In the genomic region with DNA sequence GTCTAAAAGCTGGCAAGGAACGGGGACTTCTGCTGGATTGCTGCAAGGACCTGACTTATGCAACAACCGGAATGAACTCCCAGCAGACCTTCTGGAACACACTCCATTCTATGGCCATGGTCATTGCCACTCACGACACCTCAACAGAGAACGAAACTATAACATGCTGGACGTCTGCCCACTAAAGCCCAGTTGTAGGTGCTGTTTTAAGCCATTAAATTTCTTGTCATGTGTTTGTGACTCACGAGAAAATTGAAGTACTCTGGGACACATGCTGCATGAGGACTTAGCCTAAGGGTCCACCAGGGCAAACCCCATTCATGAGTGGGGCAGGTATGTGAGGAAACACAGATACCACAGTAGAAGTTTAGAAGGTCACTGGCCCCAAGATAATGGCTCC, we compare ENCODE assay signal across 23 mouse cellular contexts. TPM values are rescaled to one million over a fixed set of nuclear protein-coding genes. Genes with fewer than 3 reads are reported as not detected.
DNase-seq lines count a peak whose midpoint lies in the region; ATAC-seq and TF ChIP-seq lines count a peak whose summit lies in the region.
"Had no signal": no experiment of that assay in that cellular context is flagged by ENCODE, and none has a peak within 500 bp of the region (broad histone marks: within the 10 kb centered on the region; RNA-seq: fewer than 3 reads in every experiment).

No protein-coding gene starts in this region.

- H3K4me1 ChIP-seq in MEL (ENCODE audit: control insufficient read depth in 1 of 2, insufficient read depth in 2 of 2, low read length in 2 of 2) = peaks cover 4 to 16% of the 10 kb centered on the region in 2 experiments; a peak in 3 of 4 replicates
- H3K4me1 ChIP-seq in liver, embryonic 11.5 days (replicated peaks; ENCODE audit: control insufficient read depth, insufficient read depth, low read length) = peaks cover 13% of the 10 kb centered on the region

- no peaks in the 10 kb centered on the region for H3K9me3 ChIP-seq in MEL (replicated peaks; ENCODE audit: insufficient read depth, low read length)
- no peaks in the 10 kb centered on the region for H3K9me3 ChIP-seq in liver, embryonic 11.5 days (ENCODE audit: control insufficient read depth, low read length)
- H3K9me3 ChIP-seq: embryonic facial prominence, embryonic 13.5 days; embryonic facial prominence, embryonic 15.5 days; forebrain, embryonic 10.5 days; forebrain, embryonic 12.5 days had no signal

- no peak overlapping the region for H3K9ac ChIP-seq in MEL (ENCODE audit: control insufficient read depth, low read depth, low read length, poor library complexity, severe bottlenecking)
- no peak overlapping the region for H3K9ac ChIP-seq in liver, embryonic 11.5 days (ENCODE audit: low read depth, low read length)
- H3K9ac ChIP-seq: embryonic facial prominence, embryonic 13.5 days; embryonic facial prominence, embryonic 15.5 days; forebrain, embryonic 12.5 days had no signal

- no peaks in the 10 kb centered on the region for H3K27me3 ChIP-seq in MEL (ENCODE audit: control insufficient read depth in 1 of 2, insufficient read depth in 2 of 2, low read length in 2 of 2)
- peaks cover 9% of the 10 kb centered on the region for H3K27me3 ChIP-seq in liver, embryonic 11.5 days (replicated peaks; ENCODE audit: control insufficient read depth, insufficient read depth, low read length)
- H3K27me3 ChIP-seq: Patski had no signal

- H3K79me2 ChIP-seq in MEL (ENCODE audit: control insufficient read depth, insufficient read depth, low read length, poor library complexity) = peaks cover 2% of the 10 kb centered on the region

- DNase-seq in adrenal gland, postnatal 14 days = peak; percentile 42
- no peak for DNase-seq in adrenal gland, adult 8-10 months
- no peak for DNase-seq in MEL (ENCODE audit: low read depth, low spot score)
- peak; percentile 37 for DNase-seq in adipocyte (ENCODE audit: low spot score)
- DNase-seq in liver, embryonic 11.5 days (ENCODE audit: low spot score) = no peak
- DNase-seq: adrenal gland, adult 2 months; adrenal gland, postnatal 36 days; cerebellum, adult 11 months; cerebellum, adult 18-20 months; cerebellum, adult 8-10 months; cerebellum, adult 9-11 months; cerebellum, postnatal 14 days; cerebellum, postnatal 36 days; embryo, embryonic 11 days had no signal

- TF ChIP-seq EP300 in MEL (IDR thresholded peaks at IDR 0.05; ENCODE audit: low read depth in 1 of 2, low read length in 2 of 2) = no peak

- peaks cover 13 to 25% of the 10 kb centered on the region in 2 experiments for H3K36me3 ChIP-seq in MEL (ENCODE audit: control insufficient read depth in 1 of 2, insufficient read depth in 2 of 2, low read length in 2 of 2)
- peaks cover 68% of the 10 kb centered on the region for H3K36me3 ChIP-seq in liver, embryonic 11.5 days (ENCODE audit: control insufficient read depth, insufficient read depth, low read length)

- ATAC-seq in liver, embryonic 11.5 days (replicated peaks; ENCODE audit: low FRiP score) = no peak
- ATAC-seq: activated CD4-positive, CD25-positive, alpha-beta regulatory T cell, adult 4 months; forebrain, embryonic 14.5 days; forebrain, embryonic 16.5 days; Patski had no signal

- WGBS in liver, embryonic 11.5 days = 86% methylated on average over 6 of the region's 6 CpGs

- H3K4me2 ChIP-seq in liver, embryonic 11.5 days = no peak overlapping the region
- H3K4me2 ChIP-seq: embryonic facial prominence, embryonic 13.5 days; embryonic facial prominence, embryonic 15.5 days; forebrain, embryonic 12.5 days had no signal

- no peak for TF ChIP-seq RAD21 in MEL (IDR thresholded peaks at IDR 0.05; ENCODE audit: low read depth, low read length)

- TF ChIP-seq CTCF in MEL (IDR thresholded peaks at IDR 0.05 in 2 of 3, conservative IDR thresholded peaks at IDR 0.05 in 1 of 3; ENCODE audit: control insufficient read depth in 1 of 3, insufficient read depth in 1 of 3, low read depth in 2 of 3, low read length in 3 of 3, poor library complexity in 1 of 3, severe bottlenecking in 1 of 3) = no peak

- 0 out of 4 replicates have a peak, but pooled peaks of 1 of the 2 experiments have one; percentile 7 for TF ChIP-seq POLR2A in MEL (IDR thresholded peaks at IDR 0.05; ENCODE audit: control insufficient read depth in 1 of 2, insufficient read depth in 1 of 2, low read depth in 1 of 2, low read length in 2 of 2, poor library complexity in 1 of 2)

- H3K4me3 ChIP-seq in MEL (ENCODE audit: control insufficient read depth in 1 of 2, insufficient read depth in 1 of 2, low read depth in 2 of 2, low read length in 2 of 2) = no peak overlapping the region
- H3K4me3 ChIP-seq in liver, embryonic 11.5 days (ENCODE audit: low read depth, low read length) = no peak overlapping the region
- H3K4me3 ChIP-seq: embryonic facial prominence, embryonic 13.5 days; embryonic facial prominence, embryonic 15.5 days; erythroblast, embryonic 14.5 days; forebrain, embryonic 10.5 days; forebrain, embryonic 12.5 days had no signal

- no peak overlapping the region for H3K27ac ChIP-seq in MEL (ENCODE audit: control insufficient read depth, low read depth, low read length)
- H3K27ac ChIP-seq in liver, embryonic 11.5 days (ENCODE audit: low read depth, low read length) = no peak overlapping the region
- H3K27ac ChIP-seq: embryonic facial prominence, embryonic 13.5 days; embryonic facial prominence, embryonic 15.5 days; forebrain, embryonic 10.5 days; forebrain, embryonic 12.5 days had no signal

TF ChIP-seq in MEL, 35 proteins besides CTCF, POLR2A, EP300 and RAD21:
- TF ChIP-seq JUND (IDR thresholded peaks at IDR 0.05; ENCODE audit: low read depth, low read length) (no peak), CHD1 (IDR thresholded peaks at IDR 0.05; ENCODE audit: low read depth, low read length) (no peak), GABPA (IDR thresholded peaks at IDR 0.05; ENCODE audit: low read depth, low read length) (no peak), USF1 (IDR thresholded peaks at IDR 0.05; ENCODE audit: low read depth, low read length) (no peak), POLR2AphosphoS2 (IDR thresholded peaks at IDR 0.05; ENCODE audit: low read length) (peak; percentile 58; the same call in 1 of the 2 replicates), POLR2AphosphoS5 (IDR thresholded peaks at IDR 0.05; ENCODE audit: borderline replicate concordance, low read depth, low read length) (no peak)

RNA-seq across cellular contexts. Expression of a gene that starts 4.2 kb away (rescaled TPM):
- 3.3 and 4.4 TPM in 2 replicates for total RNA-seq in adrenal gland, postnatal 14 days (2021)
- total RNA-seq in adrenal gland, adult 8-10 months (2022) = 1 to 10 TPM; 4.2 to 9.3 (median 6.3) TPM
- 6.3 and 9.9 TPM in 2 replicates for total RNA-seq in MEL (2012; rRNA removed)
- polyA plus RNA-seq in MEL (2012; ENCODE audit: insufficient read depth in 1 of 2, insufficient read length in 2 of 2, low read depth in 1 of 2, low replicate concordance in 2 of 2, missing spikeins in 1 of 2) = 10 to 100 TPM in 1 of 2 experiments, not detected in 1; 12.2 TPM
- 3.3 and 3.6 TPM in 2 replicates for polyA plus RNA-seq in liver, embryonic 11.5 days (2014; fragmentation: Nextera tagmentation; extraction: Ambion mirVana)

RNA-seq across cellular contexts. Expression of a gene that starts 9.9 kb away (rescaled TPM):
- 152 and 167 TPM in 2 replicates for total RNA-seq in adrenal gland, postnatal 14 days (2021)
- total RNA-seq in adrenal gland, adult 8-10 months (2022) = 100 to 1,000 TPM; 140 to 159 (median 147) TPM
- 507 and 521 TPM in 2 replicates for total RNA-seq in MEL (2012; rRNA removed)
- 100 to 1,000 TPM; 619 to 738 TPM for polyA plus RNA-seq in MEL (2012; ENCODE audit: insufficient read depth in 1 of 2, insufficient read length in 2 of 2, low read depth in 1 of 2, low replicate concordance in 2 of 2, missing spikeins in 1 of 2)
- 327 and 368 TPM in 2 replicates for polyA plus RNA-seq in liver, embryonic 11.5 days (2014; fragmentation: Nextera tagmentation; extraction: Ambion mirVana)

RNA-seq across cellular contexts. Expression of a gene that starts 31.9 kb away (rescaled TPM):
- total RNA-seq in adrenal gland, postnatal 14 days (2021) = 430 and 443 TPM in 2 replicates
- 100 to 1,000 TPM; 548 to 745 (median 627) TPM for total RNA-seq in adrenal gland, adult 8-10 months (2022)
- 188 and 207 TPM in 2 replicates for total RNA-seq in MEL (2012; rRNA removed)
- polyA plus RNA-seq in MEL (2012; ENCODE audit: insufficient read depth in 1 of 2, insufficient read length in 2 of 2, low read depth in 1 of 2, low replicate concordance in 2 of 2, missing spikeins in 1 of 2) = 100 to 1,000 TPM; 114 to 416 TPM
- 377 and 390 TPM in 2 replicates for polyA plus RNA-seq in liver, embryonic 11.5 days (2014; fragmentation: Nextera tagmentation; extraction: Ambion mirVana)

Comparison
In these comparisons a context has a peak if more than half of its experiments do, and no peak if none do; other contexts are left out.
1. DNase-seq: peak in adrenal gland, postnatal 14 days (single experiment) and adipocyte (single experiment); none in adrenal gland, adult 8-10 months (single experiment), MEL (single experiment) and liver, embryonic 11.5 days (single experiment).